Mouse (Mus musculus) embryonic facial prominence, embryonic 10.5 days (tissue): ENCODE data around the gene Pstk. TPM values are rescaled to one million over a fixed set of nuclear protein-coding genes. Genes with fewer than 3 reads are reported as not detected.
"Not testable (repeated sequence)": the region's sequence is repeated elsewhere in the genome, so short reads cannot be mapped to it uniquely, and the experiment has no call there.

Source experiments
- DNase-seq: peaks from one replicate; pipeline ENCODE4 v3.0.0-alpha.2; 2017; ENCODE audit warnings: low spot score
- H3K27ac ChIP-seq: fragments of 300-500 bp; sonication (generic); replicated peaks from 2 replicates; pipeline ENCODE4 v1.5.1; 2016; ENCODE audit warnings: mild to moderate bottlenecking
- H3K27me3 ChIP-seq: fragments of 300-500 bp; sonication (generic); replicated peaks from 2 replicates; pipeline ENCODE4 v1.6.1; 2016; ENCODE audit warnings: low read depth, mild to moderate bottlenecking; ENCODE audit not compliant: poor library complexity, severe bottlenecking
- H3K36me3 ChIP-seq: fragments of 300-500 bp; sonication (generic); replicated peaks from 2 replicates; pipeline ENCODE4 v1.6.1; 2016; ENCODE audit warnings: mild to moderate bottlenecking, moderate library complexity
- H3K4me1 ChIP-seq: fragments of 300-500 bp; sonication (generic); 2 replicates; pipeline ENCODE4 v1.6.1; 2016
- H3K4me3 ChIP-seq: fragments of 300-500 bp; sonication (generic); 2 replicates; pipeline ENCODE4 v1.5.1; 2016; ENCODE audit warnings: mild to moderate bottlenecking, moderate library complexity
- H3K9me3 ChIP-seq: fragments of 300-500 bp; sonication (generic); 2 replicates; pipeline ENCODE4 v1.6.1; 2016; ENCODE audit warnings: mild to moderate bottlenecking
- WGBS: fragments of 180-500 bp; shearing (Covaris S2); methylation state at CpG from one replicate; pipeline ENCODE4 v1.1.7; 2016; 5-methylcytosine and 5-hydroxymethylcytosine counted together
- polyA plus RNA-seq: library from polyadenylated mRNA; unstranded; fragments of >200 nt; fragmentation: Nextera tagmentation; extraction: Ambion mirVana; gene quantifications from 2 replicates; pipeline ENCODE4 v1.2.1, GENCODE M21; 2016

Pstk gene
- polyA plus RNA-seq, 1 experiment from 2014 or later: 75.2 TPM

DNA sequence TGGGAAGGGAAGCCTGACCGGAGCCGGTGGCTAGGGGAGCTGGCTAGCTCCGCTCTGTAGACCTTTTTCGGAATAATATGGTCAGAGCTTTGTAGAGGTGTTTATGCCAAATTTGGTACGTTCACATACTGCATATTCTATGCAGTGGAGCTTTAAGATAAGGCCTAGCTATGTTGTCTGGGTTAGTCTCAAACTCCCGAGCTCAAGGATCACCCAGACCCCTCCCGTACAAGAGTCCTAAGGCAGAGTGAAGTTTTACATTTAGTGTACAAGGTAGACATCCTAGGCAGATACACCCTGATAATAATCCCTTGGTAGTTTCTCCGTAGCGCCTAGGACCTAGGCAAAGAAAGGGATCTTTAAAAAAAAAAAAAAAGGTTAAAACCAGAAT, 524 bp downstream of the Pstk start:
- WGBS: 9% methylated on average over 9 of the region's 9 CpGs
- H3K4me3 ChIP-seq: peak overlapping the region; percentile 87
- peak overlapping the region; percentile 98 for H3K27ac ChIP-seq
- H3K36me3 ChIP-seq: peaks cover 7% of the 10 kb centered on the region
- peaks cover 19% of the 10 kb centered on the region for H3K4me1 ChIP-seq
- H3K27me3 ChIP-seq: no peaks in the 10 kb centered on the region
- no peaks in the 10 kb centered on the region for H3K9me3 ChIP-seq
- DNase-seq: no peak

DNA sequence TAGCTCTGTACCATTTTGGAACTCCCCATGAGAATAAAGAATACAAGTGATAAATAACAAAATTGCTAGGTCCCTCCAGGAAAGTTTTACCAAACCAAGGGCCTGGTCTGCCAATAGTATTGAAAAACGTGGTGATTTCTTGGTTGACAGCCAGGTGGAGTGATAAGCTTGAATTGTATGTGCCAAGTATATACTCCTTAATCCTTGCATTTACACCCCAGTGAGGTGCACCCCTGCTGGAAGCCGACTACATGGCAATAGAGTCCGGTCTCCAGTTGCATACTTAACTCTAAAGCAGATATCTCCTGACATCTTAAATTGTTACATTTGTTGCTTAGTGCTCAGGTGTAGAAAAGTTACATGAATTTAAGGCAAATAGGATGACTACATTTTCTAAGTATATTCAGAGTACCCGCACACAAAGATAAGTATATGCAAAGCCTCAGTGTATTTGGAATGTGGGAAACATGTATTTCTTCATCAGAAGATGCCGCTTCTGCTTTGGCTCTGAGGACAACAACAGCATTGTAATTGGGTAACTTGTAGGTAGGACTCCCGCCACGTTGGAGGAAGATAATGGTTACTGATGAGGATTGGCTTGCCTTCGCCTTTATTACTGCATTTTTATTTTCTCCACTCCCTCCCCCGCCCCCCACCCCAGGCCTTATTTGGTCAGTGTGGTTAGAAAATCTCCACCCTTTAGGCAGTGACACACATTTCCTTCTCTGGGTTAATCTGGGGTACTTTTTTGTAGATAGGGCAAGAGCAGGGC, 1.1 kb downstream of the Pstk start:
- H3K4me1 ChIP-seq: peaks cover 19% of the 10 kb centered on the region
- peaks cover 7% of the 10 kb centered on the region for H3K36me3 ChIP-seq
- no peaks in the 10 kb centered on the region for H3K9me3 ChIP-seq
- DNase-seq: no peak
- no peaks in the 10 kb centered on the region for H3K27me3 ChIP-seq
- 74% methylated on average over 9 of the region's 9 CpGs for WGBS
- H3K4me3 ChIP-seq: peak overlapping the region; percentile 87
- H3K27ac ChIP-seq: peak overlapping the region; percentile 98; the same call in 1 of the 2 replicates

DNA sequence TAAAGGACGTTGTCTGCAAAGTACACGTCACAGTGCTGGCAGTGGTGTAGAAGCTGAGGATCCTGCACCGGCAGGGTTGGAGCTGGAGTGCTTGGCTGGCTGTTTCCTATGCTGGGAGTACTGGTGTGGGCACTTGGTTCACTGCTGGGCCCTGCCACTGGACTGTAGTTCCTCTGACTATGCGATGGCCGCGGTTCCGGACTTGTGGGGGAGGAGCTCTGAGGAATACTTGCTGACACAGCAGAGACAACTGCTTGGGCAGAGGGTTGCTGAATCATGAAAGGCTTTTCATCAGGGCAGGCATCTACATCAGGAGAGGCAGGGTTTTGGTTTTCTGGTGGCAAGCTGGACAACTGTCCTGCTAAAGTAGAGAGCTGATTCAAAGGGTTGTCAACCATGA, 20.8 kb downstream of the Pstk start:
- H3K36me3 ChIP-seq: peaks cover 69% of the 10 kb centered on the region
- not testable (repeated sequence) for H3K4me1 ChIP-seq, DNase-seq, H3K4me3 ChIP-seq, H3K27me3 ChIP-seq, H3K9me3 ChIP-seq, H3K27ac ChIP-seq
- 88% methylated on average over 7 of the region's 7 CpGs for WGBS

DNA sequence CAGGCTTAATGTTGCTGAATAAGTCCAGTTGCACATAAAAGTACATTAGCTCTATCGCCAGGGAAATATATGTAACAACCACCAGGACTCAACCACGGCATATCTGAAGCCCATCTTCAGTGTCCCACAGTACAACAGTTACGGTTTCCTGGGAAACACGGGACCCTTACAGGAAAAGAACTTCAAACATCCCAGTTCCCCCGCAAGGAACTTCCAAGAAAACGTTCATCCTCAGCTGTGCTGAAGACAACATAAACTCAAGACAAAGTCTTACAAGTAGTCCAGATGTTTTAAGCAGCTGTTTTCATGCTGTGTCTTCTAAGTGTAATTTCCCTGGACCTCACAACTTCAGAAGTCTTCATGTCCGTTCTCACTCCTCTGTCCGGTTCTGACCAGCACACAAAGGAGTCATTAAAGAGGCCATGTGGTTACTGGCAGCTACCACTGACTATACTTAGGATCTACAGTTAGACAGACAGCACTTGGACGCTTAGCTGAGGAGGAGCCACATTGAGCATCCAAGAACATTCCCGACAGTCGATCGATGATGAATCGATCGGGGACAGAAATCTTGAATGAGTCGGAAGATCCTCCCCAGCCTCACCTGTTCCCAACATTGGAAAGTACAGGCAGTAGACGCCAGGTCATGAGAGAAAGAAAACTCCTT, 38.5 kb downstream of the Pstk start:
- peaks cover 18% of the 10 kb centered on the region for H3K4me1 ChIP-seq

DNA sequence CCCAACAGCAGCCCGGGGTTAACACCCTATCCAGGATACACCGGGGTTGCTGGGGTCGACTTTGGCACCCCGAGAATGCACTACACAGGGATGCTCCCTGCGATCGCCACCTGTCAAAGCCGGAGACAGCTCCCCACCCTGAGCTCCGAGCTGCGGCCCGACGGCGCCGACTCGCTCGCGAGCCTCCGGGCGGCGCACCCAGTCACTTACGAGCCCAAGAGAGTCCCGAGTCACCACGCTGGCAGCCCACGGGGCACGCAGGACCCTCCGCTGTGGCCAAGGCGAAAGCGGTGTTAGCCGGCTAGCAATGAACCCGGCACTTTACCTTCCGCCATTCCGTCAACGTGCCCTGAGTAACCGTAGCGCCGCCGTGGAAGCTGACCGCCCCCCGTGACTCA, 39.0 kb downstream of the Pstk start:
- Histone ChIP-seq H3K36me3 (peaks cover 10% of the 10 kb centered on the region; the same call in 1 of the 2 replicates), H3K27me3 (no peaks in the 10 kb centered on the region), H3K4me3 (peak overlapping the region; percentile 99), H3K4me1 (peaks cover 18% of the 10 kb centered on the region), H3K9me3 (no peaks in the 10 kb centered on the region), H3K27ac (peak overlapping the region; percentile 95)
- WGBS: under 1% methylated on average over 38 of the region's 38 CpGs
- no peak for DNase-seq

More for the DNA sequence above, 38.5 kb downstream of the Pstk start:
- WGBS: 9% methylated on average over 16 of the region's 16 CpGs
- Histone ChIP-seq H3K27ac (peak overlapping the region; percentile 95), H3K9me3 (no peaks in the 10 kb centered on the region), H3K4me3 (peak overlapping the region; percentile 99), H3K36me3 (peaks cover 10% of the 10 kb centered on the region; the same call in 1 of the 2 replicates), H3K27me3 (no peaks in the 10 kb centered on the region)
- peak; percentile 12 for DNase-seq

DNA sequence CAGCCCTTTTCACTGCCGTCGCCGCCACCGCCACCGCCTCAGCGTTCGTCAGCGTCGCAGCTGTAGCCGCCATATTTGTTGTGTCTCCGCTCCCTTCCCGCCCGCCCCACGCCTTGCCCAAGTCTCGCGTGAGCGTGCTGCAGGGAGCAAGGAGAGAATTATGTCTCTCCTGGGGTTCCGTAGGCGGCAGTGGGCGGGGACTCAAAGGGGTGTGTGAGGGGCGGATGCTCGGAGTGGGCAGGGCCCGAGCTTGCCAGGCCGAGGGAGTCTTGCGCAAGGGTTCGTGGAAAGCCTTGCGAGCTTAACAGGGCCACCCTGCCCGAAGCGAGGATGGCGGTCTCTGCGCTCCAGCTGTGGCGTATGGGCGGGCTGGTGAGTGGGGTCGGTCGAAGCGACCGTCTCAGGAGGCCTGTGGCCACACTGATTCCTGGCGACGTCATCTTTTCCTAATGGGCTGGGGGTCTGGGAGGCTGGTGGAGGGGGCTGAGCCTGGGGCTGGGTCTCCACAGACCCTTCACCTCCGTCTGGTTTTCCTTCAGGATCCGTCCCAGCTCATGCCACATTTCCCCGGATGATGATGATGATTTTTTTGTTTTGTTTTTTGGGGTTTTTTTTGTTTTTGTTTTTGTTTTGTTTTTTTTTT, 39.6 kb downstream of the Pstk start, which contains the start of the genes Ikzf5 and Acadsb:
Ikzf5 (minus strand) TSS at position 106 of the 643 bp plus-strand sequence.
Acadsb (plus strand) TSS at position 186 of the 643 bp plus-strand sequence.
- Histone ChIP-seq H3K27ac (peak within 1 kb of the TSS; percentile 95), H3K36me3 (peaks cover 10% of the 10 kb centered on the region; the same call in 1 of the 2 replicates), H3K9me3 (no peaks in the 10 kb centered on the region), H3K4me3 (peak within 1 kb of the TSS; percentile 99), H3K27me3 (no peaks in the 10 kb centered on the region), H3K4me1 (peaks cover 18% of the 10 kb centered on the region)
- under 1% methylated on average over 42 of the region's 42 CpGs for WGBS
- DNase-seq: peak; percentile 98

DNA sequence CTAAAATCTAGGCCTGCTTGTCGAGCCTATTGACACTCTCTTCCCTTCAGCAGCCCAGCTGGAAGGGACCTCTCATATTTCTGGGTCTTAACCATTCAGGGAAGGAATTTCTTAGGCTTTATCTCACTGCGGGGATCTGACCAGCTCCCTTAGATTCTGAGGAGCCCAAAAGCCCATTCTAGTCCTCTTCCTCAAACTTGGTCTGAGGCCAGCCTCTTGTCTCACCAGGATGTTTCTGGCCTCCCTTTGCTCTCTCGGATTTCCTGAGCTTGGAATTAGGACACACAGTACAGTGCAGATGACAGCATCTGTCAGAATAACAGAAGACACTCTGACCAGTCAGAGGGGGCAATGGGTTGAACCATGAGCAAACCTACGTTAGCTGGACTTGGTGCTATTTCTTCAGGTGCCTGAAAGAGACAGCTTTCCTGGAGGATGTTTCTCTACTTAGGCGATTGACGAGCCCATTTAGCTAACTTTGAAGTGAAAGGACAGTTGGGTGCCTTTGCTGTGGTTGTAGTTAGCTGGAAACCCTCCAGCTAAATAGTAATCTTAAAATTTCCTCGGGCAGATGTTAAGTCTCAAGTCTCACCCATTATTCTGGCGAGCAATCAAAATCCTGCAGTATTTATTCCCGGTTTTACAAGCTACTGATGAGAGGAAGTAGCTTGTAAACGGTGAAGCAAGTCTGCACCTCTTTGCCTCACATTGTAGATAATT, 40.4 kb downstream of the Pstk start:
- WGBS: 67% methylated on average over 10 of the region's 10 CpGs
- DNase-seq: no peak
- Histone ChIP-seq H3K27me3 (no peaks in the 10 kb centered on the region), H3K4me1 (peaks cover 18% of the 10 kb centered on the region), H3K9me3 (no peaks in the 10 kb centered on the region), H3K27ac (no peak overlapping the region), H3K36me3 (peaks cover 6% of the 10 kb centered on the region; the same call in 1 of the 2 replicates), H3K4me3 (peak overlapping the region; percentile 99)

DNA sequence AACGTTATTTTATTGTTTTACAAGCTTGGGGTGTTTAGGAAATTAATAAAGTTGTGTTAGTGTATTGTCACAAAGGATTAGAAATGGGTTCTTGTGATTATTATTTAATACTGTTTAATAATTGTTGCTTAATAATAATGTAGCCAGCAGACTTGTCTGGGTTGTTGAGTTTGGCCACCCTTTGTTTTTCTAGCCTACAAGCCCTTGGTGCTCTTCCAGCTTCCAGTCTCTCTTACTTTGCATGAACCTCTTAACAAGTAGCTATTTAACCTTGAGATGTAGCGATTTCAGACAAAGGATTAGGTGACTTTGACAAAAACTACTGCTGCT, 41.0 kb downstream of the Pstk start:
- Histone ChIP-seq H3K36me3 (peaks cover 3% of the 10 kb centered on the region; the same call in 1 of the 2 replicates), H3K4me1 (peaks cover 18% of the 10 kb centered on the region), H3K9me3 (no peaks in the 10 kb centered on the region), H3K27ac (no peak overlapping the region), H3K4me3 (no peak overlapping the region; the same call in 1 of the 2 replicates), H3K27me3 (no peaks in the 10 kb centered on the region)
- 74% methylated on average over 2 of the region's 2 CpGs for WGBS
- DNase-seq: no peak

DNA sequence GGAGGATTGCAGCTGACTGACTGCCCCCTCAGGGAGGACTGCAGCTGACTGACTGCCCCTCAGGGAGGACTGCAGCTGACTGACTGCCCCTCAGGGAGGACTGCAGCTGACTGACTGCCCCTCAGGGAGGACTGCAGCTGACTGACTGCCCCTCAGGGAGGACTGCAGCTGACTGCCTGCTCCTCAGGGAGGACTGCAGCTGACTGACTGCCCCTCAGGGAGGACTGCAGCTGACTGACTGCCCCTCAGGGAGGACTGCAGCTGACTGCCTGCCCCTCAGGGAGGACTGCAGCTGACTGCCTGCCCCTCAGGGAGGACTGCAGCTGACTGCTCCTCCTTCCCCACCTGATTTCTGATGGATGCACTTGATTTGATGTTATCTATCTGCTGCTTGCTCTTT, 45.8 kb downstream of the Pstk start:
- not testable (repeated sequence) for H3K27ac ChIP-seq, H3K9me3 ChIP-seq, H3K36me3 ChIP-seq, DNase-seq, H3K4me1 ChIP-seq, H3K27me3 ChIP-seq, H3K4me3 ChIP-seq

DNA sequence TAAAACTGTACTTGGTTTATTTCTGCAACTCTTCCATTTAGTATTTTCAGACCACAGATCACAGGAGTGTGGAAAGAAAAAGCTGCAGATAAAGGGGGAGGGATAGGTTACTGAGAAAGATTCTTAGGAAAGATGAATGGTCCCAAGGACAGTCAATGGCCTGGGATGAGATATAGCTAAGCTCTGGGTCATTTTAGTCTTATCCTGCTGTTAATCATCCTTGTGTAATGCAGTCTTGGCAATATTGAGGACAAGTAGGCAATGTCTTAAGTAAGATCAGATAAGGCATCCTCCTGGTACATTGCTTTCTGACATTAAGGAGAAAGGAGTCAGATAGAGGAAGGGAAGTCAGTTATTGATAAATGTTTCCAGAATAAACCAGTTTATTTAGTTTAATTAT, 46.7 kb downstream of the Pstk start:
- Histone ChIP-seq H3K9me3 (no peaks in the 10 kb centered on the region), H3K36me3 (no peaks in the 10 kb centered on the region), H3K27ac (no peak overlapping the region), H3K27me3 (no peaks in the 10 kb centered on the region), H3K4me3 (no peak overlapping the region), H3K4me1 (no peaks in the 10 kb centered on the region)
- DNase-seq: no peak

DNA sequence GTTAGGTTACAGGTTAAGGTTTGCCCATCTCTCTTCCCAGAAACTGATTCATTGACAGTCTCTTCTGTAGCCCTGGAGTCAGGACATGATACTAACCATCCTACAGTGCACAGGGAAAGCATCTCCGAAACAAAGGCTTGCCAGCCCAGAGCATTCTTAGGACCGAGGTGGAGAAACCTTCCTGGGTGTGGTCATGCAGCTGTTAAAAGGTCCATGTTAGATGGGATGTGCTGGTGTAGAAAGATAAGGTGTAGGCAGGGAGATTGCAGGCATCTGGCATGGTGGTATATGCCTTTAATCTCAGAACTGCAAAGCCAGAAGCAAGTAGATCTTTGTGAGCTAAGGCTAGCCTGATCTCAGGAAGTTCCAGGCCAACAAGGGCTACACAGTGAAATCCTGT, 54.0 kb downstream of the Pstk start:
- H3K27me3 ChIP-seq: no peaks in the 10 kb centered on the region
- peaks cover 14% of the 10 kb centered on the region for H3K36me3 ChIP-seq
- 91% methylated on average over 2 of the region's 2 CpGs for WGBS
- no peak overlapping the region for H3K27ac ChIP-seq
- no peaks in the 10 kb centered on the region for H3K4me1 ChIP-seq
- H3K9me3 ChIP-seq: no peaks in the 10 kb centered on the region
- no peak for DNase-seq
- H3K4me3 ChIP-seq: no peak overlapping the region

DNA sequence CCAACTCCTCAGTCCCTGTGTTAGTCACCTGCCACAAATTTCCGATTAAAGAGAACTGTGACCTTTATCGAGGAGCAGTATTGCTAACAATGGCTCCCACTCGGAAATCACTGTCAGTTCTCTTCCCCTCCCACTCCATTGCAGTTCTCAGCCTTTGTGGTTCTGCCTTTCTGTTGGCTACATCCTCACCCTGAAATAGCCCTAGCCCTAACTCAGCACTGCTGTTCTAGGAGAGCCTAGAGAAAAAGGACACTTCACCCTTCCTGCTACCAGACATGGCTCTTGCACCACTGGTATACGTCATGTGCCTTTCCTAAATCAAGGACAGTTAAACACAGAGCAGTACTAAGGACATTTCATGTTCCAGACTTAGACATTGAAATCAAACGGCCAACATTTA, 56.4 kb downstream of the Pstk start:
- Histone ChIP-seq H3K4me3 (no peak overlapping the region), H3K9me3 (no peaks in the 10 kb centered on the region), H3K4me1 (no peaks in the 10 kb centered on the region), H3K36me3 (peaks cover 25% of the 10 kb centered on the region), H3K27me3 (no peaks in the 10 kb centered on the region), H3K27ac (no peak overlapping the region)
- 91% methylated on average over 5 of the region's 5 CpGs for WGBS
- DNase-seq: no peak
